ENCODE assay signal across 24 mouse cellular contexts in the genomic region with DNA sequence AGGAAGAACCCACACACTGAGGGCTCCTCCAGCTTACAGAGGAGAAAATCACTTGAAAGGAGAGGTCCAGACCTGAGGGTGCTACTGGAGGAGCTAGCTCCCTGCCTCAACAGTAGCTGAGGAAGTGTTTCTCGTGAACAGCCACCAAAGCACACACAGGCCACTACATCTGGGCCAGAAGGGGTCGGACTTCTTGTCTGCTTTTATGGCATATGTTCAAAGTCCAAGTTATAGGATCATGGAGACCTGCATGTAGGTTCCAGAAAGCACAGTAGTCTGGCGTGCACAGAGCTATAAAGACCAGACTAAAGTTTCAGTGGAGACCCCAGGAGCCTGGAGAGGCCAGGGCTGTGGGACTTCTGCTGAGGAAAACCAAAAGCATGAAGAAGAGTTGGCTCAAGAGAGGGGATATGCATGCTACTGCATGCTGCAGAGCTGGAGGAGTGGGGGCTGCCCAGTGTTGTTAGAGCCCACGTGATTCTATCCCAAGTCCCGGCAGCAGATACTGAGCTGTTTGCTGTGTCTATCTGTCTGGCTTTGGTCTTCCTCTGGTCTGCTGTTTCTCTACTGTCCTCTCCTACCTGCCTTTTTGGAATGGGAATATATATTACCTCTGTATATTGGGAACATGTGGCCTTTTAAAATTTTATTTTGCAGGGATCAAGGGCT.
"Had no signal": no experiment of that assay in that cellular context is flagged by ENCODE, and none has a peak within 500 bp of the region (broad histone marks: within the 10 kb centered on the region; RNA-seq: fewer than 3 reads in every experiment).

No protein-coding gene starts in this region.

- H3K9ac ChIP-seq: heart, embryonic 13.5 days; heart, embryonic 15.5 days; hindbrain, embryonic 13.5 days; hindbrain, embryonic 15.5 days; kidney, embryonic 15.5 days; limb, embryonic 13.5 days; liver, embryonic 13.5 days; liver, embryonic 15.5 days had no signal

- H3K4me3 ChIP-seq: heart, adult 2 months; heart, embryonic 13.5 days; heart, embryonic 15.5 days; hindbrain, embryonic 13.5 days; hindbrain, embryonic 15.5 days; kidney, embryonic 15.5 days; limb, embryonic 13.5 days; liver, embryonic 13.5 days; liver, embryonic 15.5 days had no signal

- H3K4me1 ChIP-seq: heart, embryonic 15.5 days; liver, embryonic 13.5 days; liver, embryonic 15.5 days had no signal

- DNase-seq: gastrocnemius, postnatal 14 days; gastrocnemius, postnatal 36 days; heart, adult 2 months; heart, postnatal 14 days; heart, postnatal 36 days; kidney, adult 11 months; kidney, adult 2 months; kidney, adult 9 months; kidney, postnatal 10 days; kidney, postnatal 25 days; layer of hippocampus, adult 9-11 months; layer of hippocampus, postnatal 36 days; liver; liver, embryonic 13.5 days had no signal

- ATAC-seq: hindbrain, postnatal 0 days had no signal

- H3K27ac ChIP-seq: heart, adult 2 months; heart, embryonic 13.5 days; heart, embryonic 15.5 days; hindbrain, embryonic 13.5 days; hindbrain, embryonic 15.5 days; hindbrain, postnatal 0 days; kidney, embryonic 15.5 days; limb, embryonic 13.5 days; liver, embryonic 13.5 days; liver, embryonic 15.5 days had no signal

- H3K4me2 ChIP-seq: heart, embryonic 11.5 days; heart, embryonic 13.5 days; heart, embryonic 15.5 days; hindbrain, embryonic 13.5 days; hindbrain, embryonic 15.5 days; kidney, embryonic 15.5 days; limb, embryonic 13.5 days; liver, embryonic 11.5 days; liver, embryonic 13.5 days; liver, embryonic 15.5 days had no signal

- H3K9me3 ChIP-seq: heart, embryonic 13.5 days; heart, embryonic 15.5 days; hindbrain, embryonic 13.5 days; hindbrain, embryonic 15.5 days; kidney, embryonic 15.5 days; liver, embryonic 13.5 days; liver, embryonic 15.5 days had no signal

- H3K27me3 ChIP-seq: heart, embryonic 13.5 days; heart, embryonic 15.5 days; hindbrain, embryonic 13.5 days; hindbrain, embryonic 15.5 days; kidney, embryonic 15.5 days; limb, embryonic 13.5 days; liver, embryonic 13.5 days; liver, embryonic 15.5 days had no signal

- H3K36me3 ChIP-seq: heart, embryonic 15.5 days; hindbrain, embryonic 15.5 days; liver, embryonic 15.5 days had no signal
